Mouse (Mus musculus) left cerebral cortex, postnatal 10 days (tissue): Measurements from ENCODE around the gene Metrn. TPM values are rescaled to one million over a fixed set of nuclear protein-coding genes. Genes with fewer than 3 reads are reported as not detected.

ENCODE experiments used
- DNase-seq, 2 experiments: peaks; one replicate each; pipeline ENCODE4 v3.0.0; 2021 to 2022; ENCODE audit warnings: low spot score in 2 of 2, mixed read lengths in 1 of 2; ENCODE audit errors: extremely low spot score in 1 of 2
- intact Hi-C: fragments of 180-260 bp; cut with DNase I; formaldehyde crosslinking; loops from one replicate; pipeline ENCODE4 v1.15.1; 2025
- total RNA-seq, 2 experiments: library from RNA; stranded (reverse); gene quantifications; 2 replicates each; pipeline ENCODE4 v1.2.3; 2021

Gene Metrn
- total RNA-seq, 2 experiments from 2014 or later = 59.8 to 61.1 TPM

- no peak for DNase-seq
- intact Hi-C loops = no loop called here
These were observed 10.7 kb downstream of the Metrn start, which contains the start of gene Ccdc78 for GRCm38 (mm10) chr17:25786280-25786679. TSS of gene Ccdc78 (plus strand) at chr17:25786580.

- peak; percentile 95 to 97 for DNase-seq
- intact Hi-C loops = no loop called here
These were observed 11.6 kb downstream of the Metrn start, which contains the start of gene Haghl for GRCm38 (mm10) chr17:25785281-25785745. TSS of gene Haghl (minus strand) at chr17:25785673.

- intact Hi-C loops = no loop called here
- DNase-seq = no peak
These were observed 12.9 kb downstream of the Metrn start for GRCm38 (mm10) chr17:25783861-25784574.

GRCm38 (mm10) chr17:25783086-25783485 is 13.8 kb downstream of the Metrn start:
- intact Hi-C loops = no loop called here
- DNase-seq = no peak

- intact Hi-C loops = no loop called here
- no peak for DNase-seq
These were observed 15.6 kb downstream of the Metrn start for GRCm38 (mm10) chr17:25781339-25781738.

- no peak for DNase-seq
- intact Hi-C loops = no loop called here
These were observed 19.0 kb downstream of the Metrn start for GRCm38 (mm10) chr17:25777948-25778347.

GRCm38 (mm10) chr17:25775318-25776062 is 21.4 kb downstream of the Metrn start:
- DNase-seq = no peak
- intact Hi-C loops = no loop called here

- intact Hi-C loops = loop anchor here (2.0 kb wide), 1 partner anchor 27 kb away; no protein-coding TSS in a partner anchor
- peak; percentile 97 for DNase-seq
These were observed 23.3 kb downstream of the Metrn start, which contains the start of gene Narfl for GRCm38 (mm10) chr17:25773549-25774120. TSS of gene Narfl (plus strand) at chr17:25773776.

- intact Hi-C loops = no loop called here
- no peak for DNase-seq
These were observed 27.6 kb downstream of the Metrn start for GRCm38 (mm10) chr17:25769331-25769730.

GRCm38 (mm10) chr17:25765886-25766285 is 31.1 kb downstream of the Metrn start:
- intact Hi-C loops = no loop called here

GRCm38 (mm10) chr17:25762591-25762990 is 34.3 kb downstream of the Metrn start:
- DNase-seq = no peak
- intact Hi-C loops = no loop called here

More at GRCm38 (mm10) chr17:25765886-25766285, 31.1 kb downstream of the Metrn start:
- DNase-seq = no peak

- DNase-seq = peak in 1 of 2 experiments; percentile 60
These were observed 35.4 kb downstream of the Metrn start for GRCm38 (mm10) chr17:25761561-25761970.

GRCm38 (mm10) chr17:25760148-25760547 is 36.8 kb downstream of the Metrn start:
- intact Hi-C loops = no loop called here
- DNase-seq = no peak

More at GRCm38 (mm10) chr17:25761561-25761970, 35.4 kb downstream of the Metrn start:
- intact Hi-C loops = no loop called here

- DNase-seq = no peak
- intact Hi-C loops = no loop called here
These were observed 39.2 kb downstream of the Metrn start for GRCm38 (mm10) chr17:25757691-25758090.

GRCm38 (mm10) chr17:25756378-25757242 is 40.3 kb downstream of the Metrn start:
- DNase-seq = no peak
- intact Hi-C loops = no loop called here

- intact Hi-C loops = no loop called here
- no peak for DNase-seq
These were observed 41.1 kb downstream of the Metrn start for GRCm38 (mm10) chr17:25755627-25756377.

- DNase-seq = no peak
- intact Hi-C loops = no loop called here
These were observed 41.9 kb downstream of the Metrn start for GRCm38 (mm10) chr17:25755086-25755485.

GRCm38 (mm10) chr17:25754241-25754640 is 42.7 kb downstream of the Metrn start, which contains the start of gene Msln:
TSS of gene Msln (minus strand) at chr17:25754378.
- DNase-seq = no peak
- intact Hi-C loops = no loop called here
